Mouse (Mus musculus) heart, adult 2 months (tissue): Measurements from ENCODE around the gene Hcn2.

Experiments
- CTCF ChIP-seq: fragments of 200-600 bp; IDR thresholded peaks from 2 replicates; pipeline ENCODE4 v1.8.1; 2022; ENCODE audit warnings: antibody characterized with exemption, mild to moderate bottlenecking, moderate library complexity
- EP300 ChIP-seq: fragments of 200-500 bp; IDR thresholded peaks from 2 replicates; pipeline ENCODE4 v1.6.1; 2011; ENCODE audit warnings: low read depth, low read length, control low read depth; ENCODE audit not compliant: insufficient read depth
- POLR2A ChIP-seq: fragments of 200-500 bp; IDR thresholded peaks from 2 replicates; pipeline ENCODE4 v1.6.1; 2011; ENCODE audit warnings: mild to moderate bottlenecking, low read depth, low read length, control low read depth; ENCODE audit not compliant: insufficient read depth

GRCm38 (mm10) chr10:79707162-79707561 is 9.3 kb upstream of the Hcn2 start:
- no peak for TF ChIP-seq CTCF
- TF ChIP-seq POLR2A: no peak
- TF ChIP-seq EP300: no peak
